In the genomic region with DNA sequence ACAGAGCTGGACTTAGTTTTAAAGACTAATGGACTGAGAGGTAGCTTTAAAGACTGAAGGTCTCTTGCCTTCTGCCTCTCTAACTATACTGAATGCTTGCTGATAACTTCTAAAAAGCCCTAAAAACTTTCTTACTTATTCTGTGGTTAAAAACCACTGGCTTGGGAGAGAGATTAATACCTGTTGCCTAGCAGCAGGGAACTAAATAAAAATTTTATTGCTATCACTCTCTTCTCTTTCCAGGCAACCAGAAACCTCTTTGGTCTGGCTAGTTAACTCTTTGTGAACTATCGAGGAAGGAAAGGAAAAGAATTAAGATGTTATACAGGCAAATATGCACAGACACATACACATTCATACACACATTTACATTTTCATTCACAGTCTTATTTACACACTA, we compare ENCODE assay signal across 23 mouse cellular contexts.
A peak's percentile ranks its signal among the peaks of the same experiment; 100 is the strongest.
DNase-seq lines count a peak whose midpoint lies in the region; ATAC-seq and TF ChIP-seq lines count a peak whose summit lies in the region.
"Had no signal": no experiment of that assay in that cellular context is flagged by ENCODE, and none has a peak within 500 bp of the region (broad histone marks: within the 10 kb centered on the region; RNA-seq: fewer than 3 reads in every experiment).

No protein-coding gene starts in this region.

- ATAC-seq in limb, embryonic 13.5 days (ENCODE audit: low FRiP score, low read depth), result peak; percentile 48; the same call in 1 of the 2 replicates
- peak; percentile 63; the same call in 1 of the 2 replicates for ATAC-seq in limb, embryonic 14.5 days (ENCODE audit: low FRiP score, low read depth)
- ATAC-seq in limb, embryonic 15.5 days (ENCODE audit: insufficient number of reproducible peaks, low FRiP score, low TSS enrichment, low read depth), result no peak
- ATAC-seq: activated CD4-positive, CD25-positive, alpha-beta regulatory T cell, adult 4 months; CD4-positive, CD25-positive, alpha-beta regulatory T cell, adult 4 months; forebrain, embryonic 13.5 days; forebrain, embryonic 15.5 days; forebrain, postnatal 0 days; Patski had no signal

- no peak for TF ChIP-seq POLR2A in limb, embryonic 14.5 days (IDR thresholded peaks at IDR 0.05; ENCODE audit: borderline replicate concordance, extremely low read depth, insufficient read depth, insufficient read length)

- H3K9me3 ChIP-seq in limb, embryonic 13.5 days, result peaks cover 6% of the 10 kb centered on the region; the same call in 1 of the 2 replicates
- H3K9me3 ChIP-seq in limb, embryonic 10.5 days (replicated peaks), result no peaks in the 10 kb centered on the region
- H3K9me3 ChIP-seq in limb, embryonic 14.5 days (ENCODE audit: control insufficient read depth, low read length), result no peaks in the 10 kb centered on the region
- H3K9me3 ChIP-seq in limb, embryonic 15.5 days, result no peaks in the 10 kb centered on the region
- H3K9me3 ChIP-seq: embryonic facial prominence, embryonic 10.5 days; embryonic facial prominence, embryonic 12.5 days; forebrain, embryonic 15.5 days had no signal

- no peak for DNase-seq in limb, embryonic 10.5 days (ENCODE audit: low spot score)
- peak; percentile 74 for DNase-seq in limb, embryonic 14.5 days (ENCODE audit: low spot score)
- no peak for DNase-seq in left cerebral cortex, adult 9 months (ENCODE audit: low spot score in 2 of 2)
- DNase-seq: adrenal gland, adult 8-10 months; adrenal gland, postnatal 14 days; adrenal gland, postnatal 36 days; cerebellum, adult 11-12 months; cerebellum, adult 2 months; cerebellum, adult 9-10 months; cerebellum, postnatal 10 days; cerebellum, postnatal 25 days; forebrain, postnatal 0 days had no signal

- H3K4me1 ChIP-seq in limb, embryonic 13.5 days, result peaks cover 25% of the 10 kb centered on the region
- H3K4me1 ChIP-seq in limb, embryonic 10.5 days, result peaks cover 3% of the 10 kb centered on the region; the same call in 1 of the 2 replicates
- H3K4me1 ChIP-seq in limb, embryonic 14.5 days (ENCODE audit: control insufficient read depth, insufficient read depth, low read length), result peaks cover 11% of the 10 kb centered on the region; the same call in 1 of the 2 replicates
- H3K4me1 ChIP-seq in limb, embryonic 15.5 days, result peaks cover 15% of the 10 kb centered on the region
- H3K4me1 ChIP-seq: embryonic facial prominence, embryonic 10.5 days; embryonic facial prominence, embryonic 12.5 days had no signal

- H3K27me3 ChIP-seq in limb, embryonic 13.5 days, result no peaks in the 10 kb centered on the region
- H3K27me3 ChIP-seq in limb, embryonic 10.5 days (ENCODE audit: low read depth, poor library complexity, severe bottlenecking), result no peaks in the 10 kb centered on the region
- no peaks in the 10 kb centered on the region for H3K27me3 ChIP-seq in limb, embryonic 14.5 days (ENCODE audit: control insufficient read depth, insufficient read depth, low read length)
- no peaks in the 10 kb centered on the region for H3K27me3 ChIP-seq in limb, embryonic 15.5 days
- H3K27me3 ChIP-seq: CH12.LX; embryonic facial prominence, embryonic 12.5 days; forebrain, embryonic 13.5 days; forebrain, embryonic 15.5 days; Patski had no signal

- H3K36me3 ChIP-seq in limb, embryonic 13.5 days, result no peaks in the 10 kb centered on the region
- H3K36me3 ChIP-seq in limb, embryonic 10.5 days, result no peaks in the 10 kb centered on the region
- H3K36me3 ChIP-seq in limb, embryonic 14.5 days (ENCODE audit: control insufficient read depth, insufficient read depth, low read length), result no peaks in the 10 kb centered on the region
- H3K36me3 ChIP-seq in limb, embryonic 15.5 days, result no peaks in the 10 kb centered on the region
- H3K36me3 ChIP-seq: embryonic facial prominence, embryonic 10.5 days; embryonic facial prominence, embryonic 12.5 days; forebrain, embryonic 15.5 days; G1E had no signal

- 18% methylated on average over 1 of the region's 1 CpGs for WGBS in limb, embryonic 13.5 days
- WGBS in limb, embryonic 10.5 days, result 86% methylated on average over 1 of the region's 1 CpGs
- WGBS in limb, embryonic 14.5 days, result 23% methylated on average over 1 of the region's 1 CpGs
- WGBS in limb, embryonic 15.5 days, result 24% methylated on average over 1 of the region's 1 CpGs

- H3K9ac ChIP-seq in limb, embryonic 13.5 days, result no peak overlapping the region
- no peak overlapping the region for H3K9ac ChIP-seq in limb, embryonic 14.5 days (ENCODE audit: low read depth, low read length, severe bottlenecking)
- no peak overlapping the region for H3K9ac ChIP-seq in limb, embryonic 15.5 days
- H3K9ac ChIP-seq: embryonic facial prominence, embryonic 12.5 days; forebrain, embryonic 13.5 days; forebrain, embryonic 15.5 days; forebrain, postnatal 0 days had no signal

- H3K4me3 ChIP-seq in limb, embryonic 13.5 days, result no peak overlapping the region
- no peak overlapping the region for H3K4me3 ChIP-seq in limb, embryonic 10.5 days
- no peak overlapping the region for H3K4me3 ChIP-seq in limb, embryonic 14.5 days (replicated peaks; ENCODE audit: low read length)
- H3K4me3 ChIP-seq in limb, embryonic 15.5 days, result no peak overlapping the region
- H3K4me3 ChIP-seq: embryonic facial prominence, embryonic 10.5 days; embryonic facial prominence, embryonic 12.5 days; forebrain, embryonic 13.5 days; forebrain, embryonic 15.5 days had no signal

- H3K27ac ChIP-seq in limb, embryonic 13.5 days, result no peak overlapping the region
- H3K27ac ChIP-seq in limb, embryonic 10.5 days, result no peak overlapping the region
- no peak overlapping the region for H3K27ac ChIP-seq in limb, embryonic 14.5 days (replicated peaks; ENCODE audit: low read depth, low read length)
- H3K27ac ChIP-seq in limb, embryonic 15.5 days, result 0 out of 2 replicates have a peak overlapping the region, but pooled peaks have one; percentile 50
- H3K27ac ChIP-seq: embryonic facial prominence, embryonic 10.5 days; embryonic facial prominence, embryonic 12.5 days; forebrain, embryonic 13.5 days; forebrain, embryonic 15.5 days had no signal

- no peak overlapping the region for H3K4me2 ChIP-seq in limb, embryonic 13.5 days (replicated peaks)
- no peak overlapping the region for H3K4me2 ChIP-seq in limb, embryonic 14.5 days (replicated peaks; ENCODE audit: low read depth, low read length, severe bottlenecking)
- H3K4me2 ChIP-seq in limb, embryonic 15.5 days, result no peak overlapping the region
- H3K4me2 ChIP-seq: embryonic facial prominence, embryonic 12.5 days; forebrain, embryonic 13.5 days; forebrain, embryonic 15.5 days had no signal
